Mouse (Mus musculus): ENCODE results near the gene Cntnap2. TPM values are rescaled to one million over a fixed set of nuclear protein-coding genes. Genes with fewer than 3 reads are reported as not detected.
"Not testable (repeated sequence)": the region's sequence is repeated elsewhere in the genome, so short reads cannot be mapped to it uniquely, and the experiment has no call there.

The Cntnap2 gene
- polyA plus RNA-seq, 1 experiment from 2014 or later: 0.79 TPM

DNA sequence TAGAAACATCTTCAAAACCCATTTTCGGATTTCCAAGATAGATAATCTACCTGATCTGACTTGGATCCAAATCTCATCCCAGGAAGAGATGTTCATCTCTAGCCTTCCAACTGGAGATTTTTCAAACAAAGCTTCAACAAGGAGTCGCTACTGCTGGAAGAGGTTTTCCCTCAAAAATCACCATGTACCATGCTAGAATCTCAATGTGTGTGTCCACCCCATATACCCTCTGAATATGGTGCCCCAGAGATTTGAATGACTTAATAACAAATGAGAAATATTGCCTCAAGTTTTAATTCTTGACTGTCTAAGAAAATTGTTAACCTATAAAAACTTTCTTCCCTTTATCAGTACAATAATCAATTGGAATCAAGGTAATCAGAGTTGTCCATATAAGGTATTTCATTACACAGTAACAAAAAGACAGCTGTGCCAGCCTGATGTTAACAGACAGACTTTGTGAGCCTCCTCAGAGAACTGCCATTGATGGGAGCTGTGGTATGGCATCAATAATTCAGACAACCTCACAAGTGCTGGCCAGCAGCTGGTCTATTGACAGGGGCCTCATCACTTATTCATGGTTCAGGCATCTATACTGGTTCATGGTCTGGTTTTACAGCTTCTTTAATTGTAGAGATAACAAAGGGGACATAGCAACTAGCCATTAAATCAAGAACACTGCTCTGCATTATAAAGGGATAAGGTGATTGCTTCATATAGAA is 1391.9 kb downstream of the Cntnap2 start:
- WGBS (ENCODE audit: insufficient replicate concordance): 64% methylated on average over 2 of the region's 2 CpGs

GRCm38 (mm10) chr6:46472683-46473082 is 1413.5 kb downstream of the Cntnap2 start:
- no peaks in the 10 kb centered on the region for H3K9me3 ChIP-seq (replicated peaks; ENCODE audit: control insufficient read depth, low read length)
- 66% methylated on average over 4 of the region's 4 CpGs for WGBS (ENCODE audit: insufficient replicate concordance)
- no peak overlapping the region for H3K27ac ChIP-seq (ENCODE audit: low read depth, low read length)
- ATAC-seq (replicated peaks; ENCODE audit: insufficient number of reproducible peaks, low FRiP score, low TSS enrichment): no peak
- no peaks in the 10 kb centered on the region for H3K27me3 ChIP-seq (ENCODE audit: control insufficient read depth, insufficient read depth, low read length)
- H3K4me1 ChIP-seq (ENCODE audit: control insufficient read depth, insufficient read depth, low read length): no peaks in the 10 kb centered on the region
- no peak overlapping the region for H3K9ac ChIP-seq (ENCODE audit: low read depth, low read length)
- no peaks in the 10 kb centered on the region for H3K36me3 ChIP-seq (ENCODE audit: control insufficient read depth, insufficient read depth, low read length)
- no peak overlapping the region for H3K4me2 ChIP-seq
- H3K4me3 ChIP-seq (ENCODE audit: low read depth, low read length): no peak overlapping the region

More for the DNA sequence above, 1391.9 kb downstream of the Cntnap2 start:
- H3K4me1 ChIP-seq (ENCODE audit: control insufficient read depth, insufficient read depth, low read length): no peaks in the 10 kb centered on the region
- no peaks in the 10 kb centered on the region for H3K36me3 ChIP-seq (ENCODE audit: control insufficient read depth, insufficient read depth, low read length)
- H3K27me3 ChIP-seq (ENCODE audit: control insufficient read depth, insufficient read depth, low read length): no peaks in the 10 kb centered on the region
- H3K27ac ChIP-seq (ENCODE audit: low read depth, low read length): no peak overlapping the region
- ATAC-seq (replicated peaks; ENCODE audit: insufficient number of reproducible peaks, low FRiP score, low TSS enrichment): no peak
- H3K9me3 ChIP-seq (replicated peaks; ENCODE audit: control insufficient read depth, low read length): no peaks in the 10 kb centered on the region
- H3K4me2 ChIP-seq: no peak overlapping the region
- H3K9ac ChIP-seq (ENCODE audit: low read depth, low read length): no peak overlapping the region
- H3K4me3 ChIP-seq (ENCODE audit: low read depth, low read length): no peak overlapping the region

DNA sequence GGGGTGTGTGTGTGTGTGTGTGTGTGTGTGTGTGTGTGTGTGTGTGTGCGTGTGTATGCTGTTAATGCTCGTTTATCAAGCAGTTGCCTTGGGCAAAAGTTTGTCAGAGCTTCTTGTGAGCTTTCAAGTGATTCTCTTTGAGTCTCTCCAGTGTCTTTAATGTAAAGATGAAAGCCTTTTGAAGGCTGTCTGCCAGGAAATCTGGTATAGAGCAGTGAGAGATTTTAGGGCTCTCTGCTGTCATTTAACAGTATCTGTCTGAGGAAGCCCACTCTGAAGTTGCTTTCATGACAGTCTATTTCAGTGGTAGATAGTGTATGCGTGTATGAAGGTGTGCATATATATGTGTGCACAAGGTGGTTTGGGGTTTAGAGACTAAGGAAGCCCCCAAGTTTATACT is 1425.2 kb downstream of the Cntnap2 start:
- H3K4me3 ChIP-seq (ENCODE audit: low read depth, low read length): no peak overlapping the region
- no peak for ATAC-seq (replicated peaks; ENCODE audit: insufficient number of reproducible peaks, low FRiP score, low TSS enrichment)
- WGBS (ENCODE audit: insufficient replicate concordance): 56% methylated on average over 3 of the region's 3 CpGs
- H3K4me2 ChIP-seq: no peak overlapping the region
- no peak overlapping the region for H3K9ac ChIP-seq (ENCODE audit: low read depth, low read length)
- H3K27me3 ChIP-seq (ENCODE audit: control insufficient read depth, insufficient read depth, low read length): no peaks in the 10 kb centered on the region
- no peaks in the 10 kb centered on the region for H3K9me3 ChIP-seq (replicated peaks; ENCODE audit: control insufficient read depth, low read length)
- H3K36me3 ChIP-seq (ENCODE audit: control insufficient read depth, insufficient read depth, low read length): no peaks in the 10 kb centered on the region
- H3K4me1 ChIP-seq (ENCODE audit: control insufficient read depth, insufficient read depth, low read length): no peaks in the 10 kb centered on the region
- no peak overlapping the region for H3K27ac ChIP-seq (ENCODE audit: low read depth, low read length)

- H3K36me3 ChIP-seq (ENCODE audit: control insufficient read depth, insufficient read depth, low read length): no peaks in the 10 kb centered on the region
- no peak overlapping the region for H3K4me3 ChIP-seq (ENCODE audit: low read depth, low read length)
- no peaks in the 10 kb centered on the region for H3K4me1 ChIP-seq (ENCODE audit: control insufficient read depth, insufficient read depth, low read length)
- WGBS (ENCODE audit: insufficient replicate concordance): 58% methylated on average over 1 of the region's 1 CpGs
- no peak overlapping the region for H3K9ac ChIP-seq (ENCODE audit: low read depth, low read length)
- no peak overlapping the region for H3K27ac ChIP-seq (ENCODE audit: low read depth, low read length)
- no peak for ATAC-seq (replicated peaks; ENCODE audit: insufficient number of reproducible peaks, low FRiP score, low TSS enrichment)
- H3K27me3 ChIP-seq (ENCODE audit: control insufficient read depth, insufficient read depth, low read length): no peaks in the 10 kb centered on the region
- H3K9me3 ChIP-seq (replicated peaks; ENCODE audit: control insufficient read depth, low read length): no peaks in the 10 kb centered on the region
- no peak overlapping the region for H3K4me2 ChIP-seq
Measured at GRCm38 (mm10) chr6:46502786-46503185, 1443.6 kb downstream of the Cntnap2 start.

GRCm38 (mm10) chr6:46512841-46513240 is 1453.7 kb downstream of the Cntnap2 start:
- no peak overlapping the region for H3K27ac ChIP-seq (ENCODE audit: low read depth, low read length)
- whole genome bisulfite sequencing (ENCODE audit: insufficient replicate concordance): 74% methylated on average over 1 of the region's 1 CpGs
- H3K36me3 ChIP-seq (ENCODE audit: control insufficient read depth, insufficient read depth, low read length): no peaks in the 10 kb centered on the region
- no peak for ATAC-seq (replicated peaks; ENCODE audit: insufficient number of reproducible peaks, low FRiP score, low TSS enrichment)
- no peak overlapping the region for H3K4me2 ChIP-seq
- H3K9me3 ChIP-seq (replicated peaks; ENCODE audit: control insufficient read depth, low read length): no peaks in the 10 kb centered on the region
- H3K27me3 ChIP-seq (ENCODE audit: control insufficient read depth, insufficient read depth, low read length): no peaks in the 10 kb centered on the region
- H3K9ac ChIP-seq (ENCODE audit: low read depth, low read length): no peak overlapping the region
- no peak overlapping the region for H3K4me3 ChIP-seq (ENCODE audit: low read depth, low read length)
- no peaks in the 10 kb centered on the region for H3K4me1 ChIP-seq (ENCODE audit: control insufficient read depth, insufficient read depth, low read length)

DNA sequence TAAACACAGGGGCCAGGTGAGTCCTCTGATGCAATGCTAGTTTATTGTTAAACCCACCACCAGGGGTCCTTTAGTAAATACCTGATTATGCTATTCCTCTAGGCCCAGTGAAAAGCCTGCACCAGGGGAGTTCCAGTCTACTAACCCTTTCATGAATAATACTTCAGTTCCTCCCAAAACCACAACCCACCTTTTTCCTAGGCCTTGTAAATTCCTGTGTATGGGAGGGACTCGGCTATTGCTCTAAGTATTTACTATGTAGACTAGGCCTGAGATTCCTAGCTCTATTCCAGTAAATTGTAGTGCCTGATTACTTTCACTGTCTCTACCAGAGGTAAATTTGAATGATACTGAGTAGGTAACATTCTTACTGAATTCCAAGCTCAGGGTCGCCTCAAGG is 1478.4 kb downstream of the Cntnap2 start:
- H3K9me3 ChIP-seq (replicated peaks; ENCODE audit: control insufficient read depth, low read length); H3K9ac ChIP-seq (ENCODE audit: low read depth, low read length); H3K27me3 ChIP-seq (ENCODE audit: control insufficient read depth, insufficient read depth, low read length); H3K4me3 ChIP-seq (ENCODE audit: low read depth, low read length); H3K4me2 ChIP-seq; H3K36me3 ChIP-seq (ENCODE audit: control insufficient read depth, insufficient read depth, low read length); H3K27ac ChIP-seq (ENCODE audit: low read depth, low read length); ATAC-seq (replicated peaks; ENCODE audit: insufficient number of reproducible peaks, low FRiP score, low TSS enrichment); H3K4me1 ChIP-seq (ENCODE audit: control insufficient read depth, insufficient read depth, low read length): not testable (repeated sequence)
- WGBS (ENCODE audit: insufficient replicate concordance): 83% methylated on average over 2 of the region's 2 CpGs

DNA sequence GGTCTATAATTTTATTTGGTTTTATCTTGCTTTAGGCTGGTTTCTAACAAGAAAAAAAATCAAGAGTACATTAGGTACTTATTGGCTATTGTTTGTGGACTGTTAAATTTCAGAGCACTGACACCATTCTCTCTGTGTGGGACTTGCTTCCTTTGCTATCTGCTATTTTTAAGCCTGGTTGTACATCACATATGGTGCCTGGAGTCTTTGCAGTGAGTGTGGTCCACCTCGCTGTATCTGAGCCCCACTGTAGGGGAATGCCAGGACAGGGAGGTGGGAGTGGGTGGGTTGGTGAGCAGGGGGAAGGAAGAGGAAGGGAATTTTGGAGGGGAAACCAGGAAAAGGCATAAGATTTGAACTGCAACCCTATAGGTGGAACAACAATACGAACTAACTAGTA is 1504.3 kb downstream of the Cntnap2 start:
- WGBS (ENCODE audit: insufficient replicate concordance): 68% methylated on average over 2 of the region's 2 CpGs

DNA sequence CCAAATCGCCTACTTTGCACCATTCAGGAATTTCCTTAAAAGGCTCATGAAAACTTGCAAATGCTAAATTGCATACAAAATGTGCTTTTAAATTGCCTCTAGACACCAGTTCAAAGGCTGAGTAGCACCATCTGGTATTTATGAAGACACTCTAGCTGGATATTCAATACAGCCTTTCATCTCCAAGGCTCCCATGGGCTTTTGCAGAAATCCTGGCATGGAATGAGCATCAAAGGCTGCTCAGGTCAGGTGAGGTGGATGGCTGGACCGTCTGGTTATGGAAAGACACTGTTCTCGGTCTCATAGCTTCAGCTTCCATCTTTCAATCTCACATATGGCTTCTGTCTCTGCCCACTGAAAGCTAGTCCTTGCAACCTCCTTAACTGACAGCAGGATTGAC is 1515.9 kb downstream of the Cntnap2 start:
- no peak for ATAC-seq (replicated peaks; ENCODE audit: insufficient number of reproducible peaks, low FRiP score, low TSS enrichment)
- Histone ChIP-seq H3K27ac (ENCODE audit: low read depth, low read length) (no peak overlapping the region), H3K9me3 (replicated peaks; ENCODE audit: control insufficient read depth, low read length) (no peaks in the 10 kb centered on the region), H3K4me1 (ENCODE audit: control insufficient read depth, insufficient read depth, low read length) (no peaks in the 10 kb centered on the region), H3K27me3 (ENCODE audit: control insufficient read depth, insufficient read depth, low read length) (no peaks in the 10 kb centered on the region), H3K36me3 (ENCODE audit: control insufficient read depth, insufficient read depth, low read length) (no peaks in the 10 kb centered on the region), H3K4me3 (ENCODE audit: low read depth, low read length) (no peak overlapping the region), H3K9ac (ENCODE audit: low read depth, low read length) (no peak overlapping the region), H3K4me2 (no peak overlapping the region)
- 74% methylated on average over 3 of the region's 3 CpGs for WGBS (ENCODE audit: insufficient replicate concordance)

More for the DNA sequence above, 1504.3 kb downstream of the Cntnap2 start:
- no peak overlapping the region for H3K4me3 ChIP-seq (ENCODE audit: low read depth, low read length)
- H3K36me3 ChIP-seq (ENCODE audit: control insufficient read depth, insufficient read depth, low read length): no peaks in the 10 kb centered on the region
- H3K27me3 ChIP-seq (ENCODE audit: control insufficient read depth, insufficient read depth, low read length): no peaks in the 10 kb centered on the region
- no peak for ATAC-seq (replicated peaks; ENCODE audit: insufficient number of reproducible peaks, low FRiP score, low TSS enrichment)
- no peaks in the 10 kb centered on the region for H3K4me1 ChIP-seq (ENCODE audit: control insufficient read depth, insufficient read depth, low read length)
- H3K4me2 ChIP-seq: no peak overlapping the region
- H3K9ac ChIP-seq (ENCODE audit: low read depth, low read length): no peak overlapping the region
- no peak overlapping the region for H3K27ac ChIP-seq (ENCODE audit: low read depth, low read length)
- no peaks in the 10 kb centered on the region for H3K9me3 ChIP-seq (replicated peaks; ENCODE audit: control insufficient read depth, low read length)

- H3K9me3 ChIP-seq (replicated peaks; ENCODE audit: control insufficient read depth, low read length): no peaks in the 10 kb centered on the region
- H3K27ac ChIP-seq (ENCODE audit: low read depth, low read length): no peak overlapping the region
- no peak overlapping the region for H3K9ac ChIP-seq (ENCODE audit: low read depth, low read length)
- H3K36me3 ChIP-seq (ENCODE audit: control insufficient read depth, insufficient read depth, low read length): no peaks in the 10 kb centered on the region
- no peaks in the 10 kb centered on the region for H3K4me1 ChIP-seq (ENCODE audit: control insufficient read depth, insufficient read depth, low read length)
- no peak overlapping the region for H3K4me2 ChIP-seq
- no peak overlapping the region for H3K4me3 ChIP-seq (ENCODE audit: low read depth, low read length)
- ATAC-seq (replicated peaks; ENCODE audit: insufficient number of reproducible peaks, low FRiP score, low TSS enrichment): no peak
- no peaks in the 10 kb centered on the region for H3K27me3 ChIP-seq (ENCODE audit: control insufficient read depth, insufficient read depth, low read length)
Measured at GRCm38 (mm10) chr6:46612365-46612764, 1553.2 kb downstream of the Cntnap2 start.

All from heart, embryonic 11.5 days (tissue).